Mouse (Mus musculus): ENCODE data around the gene Ptpn3. TPM values are rescaled to one million over a fixed set of nuclear protein-coding genes. Genes with fewer than 3 reads are reported as not detected.

Ptpn3 gene
- total RNA-seq, 1 experiment, result 13.6 TPM

- Histone ChIP-seq H3K4me1 (ENCODE audit: control insufficient read depth in 2 of 2, insufficient read depth in 2 of 2, low read length in 2 of 2, poor library complexity in 1 of 2) (no peaks in the 10 kb centered on the region), H3K9ac (ENCODE audit: insufficient read depth, low read depth, low read length, poor library complexity, severe bottlenecking) (no peak overlapping the region), H3K27ac (ENCODE audit: insufficient read depth, low read depth, low read length, poor library complexity, severe bottlenecking) (no peak overlapping the region), H3K4me3 (ENCODE audit: insufficient read depth in 1 of 2, low read depth in 1 of 2, low read length in 2 of 2, poor library complexity in 1 of 2, severe bottlenecking in 1 of 2) (no peak overlapping the region), H3K36me3 (ENCODE audit: control insufficient read depth, insufficient read depth, low read length, poor library complexity, severe bottlenecking) (no peaks in the 10 kb centered on the region), H3K9me3 (ENCODE audit: control insufficient read depth, insufficient read depth, low read depth, low read length) (no peaks in the 10 kb centered on the region)
- no peak for TF ChIP-seq ZC3H11A (IDR thresholded peaks at IDR 0.05; ENCODE audit: borderline replicate concordance, low read depth, low read length)
- TF ChIP-seq HCFC1 (IDR thresholded peaks at IDR 0.05; ENCODE audit: borderline replicate concordance, insufficient read depth, low read length), result no peak
- TF ChIP-seq CHD2 (IDR thresholded peaks at IDR 0.05; ENCODE audit: low read depth, low read length), result no peak
- TF ChIP-seq ZNF384 (IDR thresholded peaks at IDR 0.05; ENCODE audit: low read depth, low read length), result no peak
- no peak for TF ChIP-seq MAFK (IDR thresholded peaks at IDR 0.05; ENCODE audit: insufficient read depth, low read depth, low read length)
- DNase-seq (ENCODE audit: low read depth, low spot score), result no peak
- in situ Hi-C loops (cut with MboI; ENCODE audit: low sequenced_read_pairs in 2 of 2, unreplicated experiment in 2 of 2), result no loop called here
Measured at GRCm38 (mm10) chr4:57320606-57321327, 19.1 kb upstream of the Ptpn3 start.

- in situ Hi-C loops (cut with MboI; ENCODE audit: low sequenced_read_pairs in 2 of 2, unreplicated experiment in 2 of 2), result no loop called here
- Histone ChIP-seq H3K27ac (ENCODE audit: insufficient read depth, low read depth, low read length, poor library complexity, severe bottlenecking) (no peak overlapping the region), H3K9ac (ENCODE audit: insufficient read depth, low read depth, low read length, poor library complexity, severe bottlenecking) (no peak overlapping the region), H3K4me3 (ENCODE audit: insufficient read depth in 1 of 2, low read depth in 1 of 2, low read length in 2 of 2, poor library complexity in 1 of 2, severe bottlenecking in 1 of 2) (no peak overlapping the region), H3K9me3 (ENCODE audit: control insufficient read depth, insufficient read depth, low read depth, low read length) (no peaks in the 10 kb centered on the region), H3K36me3 (ENCODE audit: control insufficient read depth, insufficient read depth, low read length, poor library complexity, severe bottlenecking) (no peaks in the 10 kb centered on the region), H3K4me1 (ENCODE audit: control insufficient read depth in 2 of 2, insufficient read depth in 2 of 2, low read length in 2 of 2, poor library complexity in 1 of 2) (no peaks in the 10 kb centered on the region)
- no peak for DNase-seq (ENCODE audit: low read depth, low spot score)
- TF ChIP-seq ZC3H11A (IDR thresholded peaks at IDR 0.05; ENCODE audit: borderline replicate concordance, low read depth, low read length), result no peak
- no peak for TF ChIP-seq MAFK (IDR thresholded peaks at IDR 0.05; ENCODE audit: insufficient read depth, low read depth, low read length)
Measured at GRCm38 (mm10) chr4:57318525-57319212, 17.0 kb upstream of the Ptpn3 start.

DNA sequence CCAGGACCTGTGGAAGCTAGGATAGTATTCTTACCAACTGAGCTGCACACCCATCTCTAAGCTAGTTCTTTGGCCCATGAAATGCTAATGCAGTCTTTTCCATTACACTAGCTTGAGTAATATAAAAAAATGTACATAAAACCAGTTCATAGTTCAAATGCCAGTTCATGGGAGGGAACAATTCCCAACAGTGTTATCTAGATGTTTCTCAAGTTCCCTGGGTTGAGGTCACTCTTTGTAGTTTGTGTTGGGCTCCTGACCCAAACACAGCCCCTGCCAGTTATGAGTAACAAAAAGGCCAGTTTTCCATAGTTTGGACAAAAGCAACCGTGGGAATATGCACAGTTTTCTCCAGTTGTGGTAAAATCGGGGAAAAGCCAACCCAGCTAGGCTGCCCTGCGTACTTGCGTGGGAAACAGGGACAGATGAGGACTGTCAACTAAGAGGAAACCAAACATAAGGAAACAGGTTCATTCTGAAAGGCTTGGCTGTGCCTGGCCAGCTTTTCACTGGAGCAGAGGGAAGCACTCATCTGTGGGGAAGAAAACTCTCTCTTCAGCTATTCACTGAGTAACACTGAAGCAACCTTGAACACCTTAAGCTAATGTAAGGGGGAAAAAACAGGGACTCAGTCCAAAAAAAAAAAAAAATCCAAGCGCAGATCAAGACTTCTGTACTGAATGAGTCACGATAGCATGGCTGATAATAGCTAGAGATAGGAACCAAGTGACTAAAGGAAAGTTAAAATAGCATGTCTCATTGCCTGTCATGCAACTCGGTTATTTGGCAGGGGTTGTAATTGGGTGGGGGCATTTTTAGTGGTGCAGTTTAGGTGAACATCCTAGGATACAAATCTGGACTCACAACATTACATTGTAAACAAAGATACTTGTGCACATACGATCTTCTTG lies 10.9 kb upstream of the Ptpn3 start:
- no peaks in the 10 kb centered on the region for H3K9me3 ChIP-seq (ENCODE audit: control insufficient read depth, insufficient read depth, low read depth, low read length)
- no peak overlapping the region for H3K4me3 ChIP-seq (ENCODE audit: insufficient read depth in 1 of 2, low read depth in 1 of 2, low read length in 2 of 2, poor library complexity in 1 of 2, severe bottlenecking in 1 of 2)
- H3K27ac ChIP-seq (ENCODE audit: insufficient read depth, low read depth, low read length, poor library complexity, severe bottlenecking), result no peak overlapping the region
- H3K4me1 ChIP-seq (ENCODE audit: control insufficient read depth in 2 of 2, insufficient read depth in 2 of 2, low read length in 2 of 2, poor library complexity in 1 of 2), result peaks cover 0 to 15% of the 10 kb centered on the region in 2 experiments; a peak in 1 of 4 replicates
- in situ Hi-C loops (cut with MboI; ENCODE audit: low sequenced_read_pairs in 2 of 2, unreplicated experiment in 2 of 2), result no loop called here
- TF ChIP-seq ZNF384 (IDR thresholded peaks at IDR 0.05; ENCODE audit: low read depth, low read length) (no peak), HCFC1 (IDR thresholded peaks at IDR 0.05; ENCODE audit: borderline replicate concordance, insufficient read depth, low read length) (no peak), MAFK (IDR thresholded peaks at IDR 0.05; ENCODE audit: insufficient read depth, low read depth, low read length) (no peak), ZC3H11A (IDR thresholded peaks at IDR 0.05; ENCODE audit: borderline replicate concordance, low read depth, low read length) (no peak), CHD2 (IDR thresholded peaks at IDR 0.05; ENCODE audit: low read depth, low read length) (no peak)
- no peaks in the 10 kb centered on the region for H3K36me3 ChIP-seq (ENCODE audit: control insufficient read depth, insufficient read depth, low read length, poor library complexity, severe bottlenecking)
- DNase-seq (ENCODE audit: low read depth, low spot score), result no peak
- H3K9ac ChIP-seq (ENCODE audit: insufficient read depth, low read depth, low read length, poor library complexity, severe bottlenecking), result no peak overlapping the region

DNA sequence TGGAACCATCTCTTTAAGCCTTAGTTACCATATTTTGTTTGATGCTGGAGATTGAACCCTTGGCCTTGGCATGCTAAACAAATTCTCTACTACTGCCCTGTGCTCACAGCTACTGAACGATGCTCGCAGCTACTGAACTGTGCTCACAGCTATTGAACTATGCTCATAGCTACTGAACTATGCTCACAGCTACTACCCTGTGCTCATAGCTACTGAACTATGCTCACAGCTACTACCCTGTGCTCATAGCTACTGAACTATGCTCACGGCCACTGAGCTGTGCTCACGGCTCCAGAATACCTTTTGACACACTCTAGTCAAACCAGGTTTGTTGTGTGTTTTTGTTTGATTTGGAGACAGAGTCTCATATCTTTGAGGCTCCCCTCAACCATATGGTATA lies 10.1 kb upstream of the Ptpn3 start:
- in situ Hi-C loops (cut with MboI; ENCODE audit: low sequenced_read_pairs in 2 of 2, unreplicated experiment in 2 of 2), result no loop called here
- H3K9ac ChIP-seq (ENCODE audit: insufficient read depth, low read depth, low read length, poor library complexity, severe bottlenecking), result no peak overlapping the region
- DNase-seq (ENCODE audit: low read depth, low spot score), result no peak
- H3K4me3 ChIP-seq (ENCODE audit: insufficient read depth in 1 of 2, low read depth in 1 of 2, low read length in 2 of 2, poor library complexity in 1 of 2, severe bottlenecking in 1 of 2), result no peak overlapping the region
- TF ChIP-seq HCFC1 (IDR thresholded peaks at IDR 0.05; ENCODE audit: borderline replicate concordance, insufficient read depth, low read length) (no peak), MAFK (IDR thresholded peaks at IDR 0.05; ENCODE audit: insufficient read depth, low read depth, low read length) (no peak), CHD2 (IDR thresholded peaks at IDR 0.05; ENCODE audit: low read depth, low read length) (no peak), ZNF384 (IDR thresholded peaks at IDR 0.05; ENCODE audit: low read depth, low read length) (no peak), ZC3H11A (IDR thresholded peaks at IDR 0.05; ENCODE audit: borderline replicate concordance, low read depth, low read length) (no peak)
- H3K9me3 ChIP-seq (ENCODE audit: control insufficient read depth, insufficient read depth, low read depth, low read length), result no peaks in the 10 kb centered on the region
- H3K36me3 ChIP-seq (ENCODE audit: control insufficient read depth, insufficient read depth, low read length, poor library complexity, severe bottlenecking), result no peaks in the 10 kb centered on the region
- H3K27ac ChIP-seq (ENCODE audit: insufficient read depth, low read depth, low read length, poor library complexity, severe bottlenecking), result no peak overlapping the region
- peaks cover 0 to 15% of the 10 kb centered on the region in 2 experiments; a peak in 1 of 4 replicates for H3K4me1 ChIP-seq (ENCODE audit: control insufficient read depth in 2 of 2, insufficient read depth in 2 of 2, low read length in 2 of 2, poor library complexity in 1 of 2)
